Mouse (Mus musculus) cerebellum, adult 8-10 months (tissue): ENCODE measurements at regions not wholly inside any gene's neighbourhood (a gene's known extent, or its start where the extent isn't known, plus 50 kb on each side); places are given as distances from the start of the nearest gene placed in this dataset.

ENCODE experiments used
- DNase-seq: peaks from one replicate; pipeline ENCODE4 v3.0.0; 2022

DNA sequence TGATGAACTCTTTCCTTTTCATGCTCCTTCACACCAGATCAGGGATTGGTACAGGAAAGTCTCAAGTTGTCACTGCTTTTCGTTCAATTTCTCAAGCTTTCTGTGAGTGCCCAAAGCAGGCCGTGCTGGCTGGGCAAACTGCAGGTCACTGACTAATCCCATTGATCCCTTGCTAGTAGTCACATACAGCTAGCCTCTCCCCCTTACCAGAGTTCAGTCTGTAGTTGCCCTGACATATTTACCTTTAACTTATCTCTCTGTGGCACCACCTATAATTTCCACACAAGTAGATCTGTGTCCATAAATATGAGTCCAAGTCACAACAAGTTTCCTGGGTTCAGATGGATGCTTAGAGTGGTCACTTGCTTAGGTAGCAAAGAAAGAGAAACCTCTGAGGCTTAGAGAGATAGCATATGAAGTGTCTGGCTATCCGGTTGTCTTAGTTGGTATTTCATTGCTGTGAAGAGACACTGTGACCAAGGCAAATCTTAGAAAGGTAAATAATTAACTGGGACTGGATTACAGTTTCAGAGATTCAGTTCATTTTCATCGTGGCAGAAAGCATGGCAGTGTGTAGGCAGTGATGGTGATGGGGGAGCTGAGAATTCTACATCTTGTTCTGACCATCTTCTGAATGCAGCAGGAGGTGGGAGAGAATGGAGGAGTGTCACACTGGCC, 362.8 kb upstream of the Pcsk5 start:
- no peak for DNase-seq

DNA sequence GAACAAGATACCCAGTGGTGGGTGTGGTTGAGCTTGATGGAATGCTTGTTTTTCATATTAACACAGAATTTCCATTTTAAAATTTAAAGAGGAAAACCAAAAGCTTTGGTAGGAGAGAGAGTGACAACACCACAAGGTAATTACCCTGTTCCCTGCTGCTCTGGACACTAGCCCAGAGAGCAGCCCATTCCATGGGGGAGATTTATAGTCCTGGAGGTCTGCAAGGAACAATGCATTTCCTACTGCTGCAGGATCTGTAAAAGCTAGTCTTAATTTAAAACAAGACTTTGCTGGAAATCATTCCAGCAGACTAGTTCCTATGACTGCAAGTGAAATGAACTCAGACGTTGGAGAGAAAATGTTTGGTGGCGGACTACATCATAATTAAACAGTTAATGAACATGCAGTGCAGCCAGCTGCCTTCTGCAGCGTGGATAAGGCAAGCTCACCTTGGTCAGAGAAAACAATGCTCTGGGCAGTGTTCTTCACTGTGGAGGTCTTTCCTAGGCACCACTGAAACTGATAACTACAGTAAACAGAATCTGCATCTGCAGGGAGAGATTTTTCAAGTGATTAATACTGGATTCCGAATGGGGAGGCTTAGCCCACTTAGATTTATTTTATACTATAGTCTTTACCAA, 351.8 kb upstream of the Pcsk5 start:
- DNase-seq = no peak

DNA sequence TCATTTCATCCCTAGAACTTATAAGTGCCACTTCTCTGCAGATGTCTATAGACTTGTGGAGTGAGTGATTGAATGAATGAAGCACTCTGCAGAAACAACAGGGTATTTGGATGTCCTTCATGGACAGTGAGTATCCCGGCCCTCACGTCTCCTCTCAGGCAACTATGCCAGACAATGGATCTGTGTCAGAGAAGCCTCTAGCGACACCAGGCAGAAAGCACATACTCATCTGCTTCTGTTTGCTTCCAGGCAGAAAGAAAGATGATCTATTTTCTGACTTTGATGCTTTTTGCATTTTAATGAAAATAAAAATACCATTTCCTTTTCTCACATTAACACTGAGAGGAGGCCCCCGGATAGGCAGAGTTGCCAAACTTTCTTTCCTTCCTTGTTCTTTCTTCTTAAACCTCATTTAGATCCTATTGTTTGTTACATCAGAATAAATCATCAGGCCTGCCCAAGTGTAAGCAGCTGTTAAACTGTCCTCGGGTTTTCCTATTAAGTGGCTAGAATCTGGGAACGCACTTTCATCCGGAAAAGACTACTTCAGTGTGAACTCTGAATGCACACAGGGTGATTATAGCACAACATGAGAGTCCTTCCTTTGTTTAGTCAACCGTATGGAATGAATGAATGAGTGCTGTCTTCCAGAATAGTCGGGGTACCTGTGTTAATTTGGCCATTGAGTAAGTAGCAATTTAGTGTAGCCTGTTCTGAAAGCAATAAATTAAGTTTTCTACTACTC, 350.9 kb upstream of the Pcsk5 start:
- no peak for DNase-seq

- DNase-seq = no peak
Observed at GRCm38 (mm10) chr19:18185767-18186554, 348.5 kb upstream of the Pcsk5 start.

GRCm38 (mm10) chr19:18185211-18185610, 347.8 kb upstream of the Pcsk5 start:
- DNase-seq = no peak

DNA sequence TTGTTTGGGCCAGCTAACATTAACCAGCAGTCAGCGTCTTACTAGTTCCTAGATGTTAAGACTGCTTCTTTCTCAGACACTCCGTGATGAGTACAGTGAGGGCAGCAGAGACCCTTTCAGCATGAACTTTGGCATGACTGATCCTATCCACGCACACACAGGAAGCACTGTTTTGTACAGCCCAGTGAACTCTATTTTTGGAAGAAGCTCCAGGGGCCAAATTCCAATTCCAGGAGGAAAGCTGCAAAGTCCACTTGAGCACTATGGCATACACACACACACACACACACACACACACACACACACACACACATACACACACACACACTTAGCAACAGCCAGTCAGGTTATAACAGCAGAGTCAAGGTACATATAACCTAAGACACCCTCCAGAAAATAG, 338.8 kb upstream of the Pcsk5 start:
- no peak for DNase-seq

DNA sequence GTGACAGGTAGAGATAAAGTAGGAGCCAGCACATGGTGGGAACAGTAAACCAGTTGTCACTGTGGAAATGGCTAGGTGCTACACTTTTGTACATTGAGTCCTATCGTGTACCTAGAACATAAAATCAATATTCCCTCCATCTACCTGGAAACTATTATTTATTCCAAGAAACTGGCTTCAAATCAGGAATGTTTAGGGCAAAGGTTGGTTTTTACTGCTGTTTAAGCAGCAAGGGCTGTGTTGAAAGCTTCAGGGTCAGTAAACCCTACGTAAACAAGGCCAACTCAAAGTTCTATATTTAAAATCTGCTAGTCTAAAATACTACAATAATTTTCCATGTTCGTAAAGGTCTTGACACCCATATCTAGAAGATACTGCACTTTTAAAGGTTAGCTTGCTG, 309.1 kb upstream of the Pcsk5 start:
- no peak for DNase-seq

DNA sequence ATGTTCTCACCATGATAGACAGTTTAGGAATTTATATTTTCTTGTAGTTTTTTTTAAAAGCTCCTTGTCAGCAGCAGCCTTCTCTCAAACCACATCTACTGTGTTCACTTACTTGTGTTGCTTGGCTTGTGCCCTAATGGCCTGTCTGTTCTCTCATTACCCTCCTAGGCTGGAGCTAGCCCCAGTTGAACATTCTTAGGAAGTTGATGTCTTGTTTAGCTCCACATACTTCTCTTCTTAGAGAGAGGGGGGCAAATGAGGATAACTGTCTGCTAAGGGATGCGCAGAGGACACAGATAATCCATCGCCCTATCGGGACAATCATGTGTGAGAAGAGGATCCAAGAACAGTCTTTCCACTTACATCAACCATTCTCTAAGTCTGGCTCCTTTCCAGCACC, 293.5 kb upstream of the Pcsk5 start:
- no peak for DNase-seq

- no peak for DNase-seq
Observed at GRCm38 (mm10) chr19:18128786-18129185, 291.4 kb upstream of the Pcsk5 start.

DNA sequence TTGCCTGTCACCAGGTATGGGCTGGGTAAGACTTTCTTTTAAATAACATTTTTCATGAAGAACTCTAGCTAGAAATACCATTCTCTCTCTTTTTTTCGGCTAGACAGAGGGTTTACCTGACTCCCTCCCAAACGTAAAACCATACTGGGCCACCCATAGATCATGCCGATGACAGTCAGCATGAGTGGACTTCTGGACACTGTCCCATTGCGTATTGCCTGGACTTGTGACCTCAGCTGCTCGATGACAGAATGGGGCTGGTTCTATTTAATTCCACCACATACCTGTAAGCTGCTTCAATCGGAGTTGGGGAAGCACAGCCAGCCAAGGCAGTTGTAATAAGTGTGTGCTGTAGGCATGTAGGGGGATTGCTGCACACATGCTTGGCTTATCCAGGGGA, 268.8 kb upstream of the Pcsk5 start:
- DNase-seq = no peak

GRCm38 (mm10) chr19:18104590-18104989, 267.2 kb upstream of the Pcsk5 start:
- no peak for DNase-seq

DNA sequence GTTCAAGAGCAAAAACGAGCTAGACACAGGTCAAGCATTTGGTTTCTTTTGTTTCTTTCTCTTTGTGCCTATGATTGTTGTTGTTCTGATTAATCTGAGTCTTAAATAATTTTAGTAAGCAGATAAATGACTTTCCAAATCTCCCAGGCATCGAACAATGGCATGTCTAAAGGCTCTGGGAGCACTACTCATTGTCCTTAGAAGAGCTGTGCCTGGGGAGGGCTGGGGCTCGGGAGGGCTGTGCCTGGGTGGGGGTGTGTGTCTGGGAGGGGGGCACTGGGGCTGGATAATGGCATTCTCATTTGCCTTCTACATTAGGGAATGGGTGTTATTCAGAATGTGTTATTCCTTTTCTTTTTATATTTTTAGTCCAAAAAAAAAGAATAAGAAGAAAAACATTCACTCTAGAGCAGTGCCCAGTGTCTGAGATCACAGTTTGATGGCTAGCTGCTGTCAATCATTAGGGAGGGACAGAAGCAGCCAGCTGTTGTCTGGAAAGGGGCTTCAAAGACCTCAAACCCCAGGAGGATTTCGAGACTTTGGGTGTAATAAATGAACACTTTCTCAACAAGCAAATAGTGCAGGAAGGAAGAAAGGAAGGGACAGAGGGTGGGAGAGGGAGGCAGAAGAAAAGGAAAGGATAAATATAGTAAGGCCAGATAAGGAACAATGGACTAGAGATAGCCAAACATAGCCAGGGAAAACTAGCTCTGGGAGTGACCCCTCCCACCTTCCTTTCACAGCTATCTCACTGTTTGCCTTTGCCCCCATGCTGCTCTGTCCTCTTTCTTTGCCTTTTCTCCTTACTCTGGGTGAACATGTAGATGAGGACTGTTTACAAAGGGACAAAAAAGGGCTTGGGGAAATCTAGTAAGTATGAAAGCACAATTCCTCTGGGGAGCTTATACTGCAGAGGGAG, 264.2 kb upstream of the Pcsk5 start:
- DNase-seq = no peak

- DNase-seq = peak; percentile 20
Observed at GRCm38 (mm10) chr19:18083312-18083711, 245.9 kb upstream of the Pcsk5 start.

DNA sequence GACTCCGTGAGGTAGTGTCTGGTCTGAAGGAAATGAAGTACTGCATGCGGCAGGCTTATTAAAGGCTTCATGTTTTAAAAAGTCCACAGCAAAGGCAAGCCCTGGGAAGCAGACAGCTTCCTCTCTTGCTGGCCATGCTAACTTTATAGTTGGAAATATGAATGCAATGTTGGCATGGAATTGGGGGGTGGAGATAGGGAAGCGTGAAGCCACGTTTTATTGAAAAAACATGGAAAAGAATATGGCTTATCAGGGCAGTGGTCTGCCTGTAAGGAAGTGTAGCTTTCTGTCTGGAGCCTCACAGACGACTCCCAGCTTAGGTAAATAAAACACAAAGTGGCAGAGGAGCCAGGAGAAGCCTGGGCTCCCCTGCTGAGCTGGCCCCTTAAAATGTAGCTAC, 231.5 kb upstream of the Pcsk5 start:
- DNase-seq = no peak

DNA sequence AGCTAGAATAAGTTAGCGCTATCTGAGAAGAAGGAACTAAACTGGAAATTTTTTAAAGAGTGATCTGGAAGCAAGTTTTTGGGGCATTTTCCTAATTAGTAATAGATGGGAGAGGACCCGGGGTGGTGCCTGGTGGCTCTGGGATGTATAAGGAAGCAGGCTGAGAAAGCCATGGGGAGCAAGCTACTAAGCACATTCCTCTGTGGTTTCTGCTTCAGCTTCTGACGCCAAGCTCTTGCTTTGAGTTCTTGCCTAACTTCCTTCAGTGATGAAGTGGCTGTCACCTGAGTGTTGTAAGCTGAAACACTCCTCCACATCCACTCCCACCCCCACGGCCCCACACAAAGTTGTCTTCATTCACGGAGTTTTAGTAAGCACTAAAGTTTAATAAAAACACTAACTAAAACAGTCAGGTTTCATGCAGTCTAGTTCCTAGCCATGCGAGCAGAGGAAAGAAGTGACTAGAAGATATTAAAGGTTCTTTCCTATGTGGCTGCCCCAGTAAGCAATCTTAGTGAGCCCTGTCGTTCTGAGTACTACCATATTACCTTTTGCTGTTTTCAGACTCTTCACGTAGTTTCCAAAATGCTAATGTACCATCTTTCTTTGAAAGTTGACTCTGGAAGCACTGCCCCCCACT, 230.5 kb upstream of the Pcsk5 start:
- no peak for DNase-seq

GRCm38 (mm10) chr19:18057256-18057890, 219.9 kb upstream of the Pcsk5 start:
- no peak for DNase-seq

- no peak for DNase-seq
Observed at GRCm38 (mm10) chr19:18056414-18057254, 219.2 kb upstream of the Pcsk5 start.

DNA sequence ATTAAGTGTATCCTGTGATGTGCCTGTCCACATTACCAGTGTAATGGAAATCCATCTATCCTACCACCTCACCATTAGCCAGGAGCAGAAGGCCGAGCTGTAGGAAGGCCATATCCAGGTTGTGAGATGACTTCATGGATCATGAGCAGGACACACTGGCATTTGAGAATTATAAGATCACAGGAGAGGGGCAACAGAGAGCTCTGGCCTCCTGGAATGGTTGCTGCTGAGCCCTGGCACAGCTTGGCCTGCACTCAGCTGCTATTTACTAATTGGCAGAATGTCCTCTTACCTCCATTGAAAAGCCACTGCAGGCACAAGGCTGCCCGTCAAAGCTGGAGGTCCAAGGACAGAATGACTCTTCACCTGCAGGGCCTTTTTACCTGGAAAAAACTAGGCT, 212.9 kb upstream of the Pcsk5 start:
- peak; percentile 1 for DNase-seq

DNA sequence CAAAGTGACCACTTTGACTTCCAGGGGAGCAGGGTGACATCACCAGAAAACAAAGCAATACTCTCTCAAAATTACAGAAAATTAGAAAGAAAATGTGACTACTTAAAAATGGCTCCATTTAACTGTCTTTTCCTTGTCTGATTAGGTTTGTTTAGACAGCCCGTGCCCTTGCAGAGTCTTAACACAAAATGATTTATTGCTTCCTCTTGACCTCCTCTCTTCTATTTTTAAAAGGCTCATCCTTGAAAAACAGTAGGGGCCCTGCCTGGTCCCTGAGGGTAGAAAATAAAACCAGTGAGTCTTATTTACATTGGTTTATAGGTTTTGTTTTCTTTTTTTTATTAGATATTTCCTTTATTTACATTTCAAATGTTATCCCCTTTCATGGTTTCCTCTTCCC, 196.8 kb upstream of the Pcsk5 start:
- DNase-seq = no peak

DNA sequence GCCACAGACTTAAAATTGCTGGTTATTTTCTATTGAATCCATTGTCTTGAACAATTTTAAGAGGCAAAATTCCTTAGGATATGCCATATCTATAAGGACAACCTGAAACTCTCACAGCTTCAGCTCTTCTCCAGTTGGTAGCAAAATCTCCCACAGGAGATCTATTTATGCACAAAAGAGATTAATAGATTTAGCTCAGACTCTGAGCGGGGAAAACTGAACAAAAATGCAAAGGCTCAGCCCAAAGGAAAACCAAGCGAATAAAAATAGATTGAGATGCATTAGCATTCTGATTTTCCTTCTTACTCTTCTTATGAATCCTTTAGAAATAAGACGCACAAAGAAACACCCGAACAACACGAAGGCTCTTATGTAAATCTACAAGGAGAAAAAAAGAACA, 196.2 kb upstream of the Pcsk5 start:
- DNase-seq = no peak
